Mouse (Mus musculus) urinary bladder, postnatal 10 days (tissue): ENCODE measurements around the gene Gpr176.

ENCODE experiments used
- DNase-seq: peaks from one replicate; pipeline ENCODE4 v3.0.0; 2022; ENCODE audit warnings: low spot score

Gpr176 gene

DNA sequence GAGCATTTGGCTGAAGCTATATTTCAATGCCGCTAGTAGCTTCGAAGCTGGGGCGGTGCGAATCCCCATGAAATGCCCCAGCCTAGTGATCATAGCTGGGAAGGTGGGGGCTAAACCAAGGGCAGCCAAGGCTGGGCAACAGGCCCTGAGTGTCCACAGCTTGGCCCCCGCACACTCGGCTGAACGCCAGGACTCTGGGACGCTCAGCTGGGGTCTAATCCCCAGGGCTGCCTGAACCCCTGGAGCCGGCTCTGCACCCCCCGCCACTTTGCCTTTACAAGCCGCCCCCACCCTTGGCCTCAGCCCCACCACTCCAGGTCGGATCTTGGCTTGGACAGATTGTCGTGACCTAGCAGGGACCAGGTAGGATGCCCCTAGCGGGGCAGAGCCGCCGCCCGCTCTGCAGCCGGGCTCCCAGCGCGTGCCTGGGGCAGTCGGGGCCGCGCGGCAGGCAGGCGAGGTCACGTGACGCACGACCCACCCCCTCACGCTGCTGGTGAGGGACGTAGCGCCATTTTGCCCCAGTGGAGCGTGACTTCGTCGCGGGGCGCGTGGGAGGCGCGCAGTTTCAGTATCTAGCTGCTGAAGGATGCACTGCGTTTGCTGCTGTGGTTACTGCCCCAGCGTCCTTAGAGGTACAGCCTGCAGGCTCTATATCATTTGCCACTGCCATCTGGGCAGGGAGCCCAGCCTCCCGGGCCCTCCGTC is 507 bp upstream of the Gpr176 start:
- DNase-seq, result no peak

DNA sequence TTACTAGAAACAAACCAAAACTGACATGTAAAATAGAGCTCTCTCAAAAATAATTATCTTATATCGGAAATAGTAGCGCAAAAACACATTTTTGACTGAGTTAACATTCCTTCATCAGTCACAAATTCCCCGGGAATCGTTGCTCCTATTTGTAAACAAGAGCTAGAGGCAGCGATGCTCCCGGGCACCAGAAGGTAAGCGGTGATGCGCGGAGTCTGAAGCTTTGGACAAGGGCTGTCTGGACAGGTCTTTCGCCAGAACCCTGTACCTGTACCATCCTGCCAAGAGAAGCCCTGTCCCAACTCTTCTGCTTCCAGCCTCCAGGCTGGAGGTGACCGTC is 688 bp downstream of the Gpr176 start:
- DNase-seq, result no peak

- no peak for DNase-seq
Measured at GRCm38 (mm10) chr2:118371841-118372240, 1.4 kb downstream of the Gpr176 start.

GRCm38 (mm10) chr2:118355138-118355719 is 18.0 kb downstream of the Gpr176 start:
- DNase-seq, result no peak

GRCm38 (mm10) chr2:118353916-118354403 is 19.3 kb downstream of the Gpr176 start:
- no peak for DNase-seq

DNA sequence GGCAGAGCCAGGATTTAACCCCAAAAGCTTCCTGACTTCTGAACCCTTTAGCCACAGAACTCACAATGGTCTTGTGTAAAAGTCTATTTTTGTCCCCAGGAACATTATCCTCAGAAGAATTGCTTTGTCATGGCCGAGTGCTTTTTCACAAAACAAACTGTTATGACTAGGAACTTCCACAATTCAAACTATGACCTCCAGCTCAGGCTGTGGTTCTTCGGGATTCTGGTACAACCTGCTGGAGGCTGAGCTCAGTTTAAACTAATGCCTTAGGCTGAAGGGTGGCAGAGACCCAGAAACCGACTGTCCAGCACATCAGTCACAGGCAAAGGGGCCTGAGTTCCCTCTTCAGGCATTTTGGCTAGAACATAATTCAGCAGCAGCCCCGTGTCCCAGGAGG is 19.7 kb downstream of the Gpr176 start:
- no peak for DNase-seq

DNA sequence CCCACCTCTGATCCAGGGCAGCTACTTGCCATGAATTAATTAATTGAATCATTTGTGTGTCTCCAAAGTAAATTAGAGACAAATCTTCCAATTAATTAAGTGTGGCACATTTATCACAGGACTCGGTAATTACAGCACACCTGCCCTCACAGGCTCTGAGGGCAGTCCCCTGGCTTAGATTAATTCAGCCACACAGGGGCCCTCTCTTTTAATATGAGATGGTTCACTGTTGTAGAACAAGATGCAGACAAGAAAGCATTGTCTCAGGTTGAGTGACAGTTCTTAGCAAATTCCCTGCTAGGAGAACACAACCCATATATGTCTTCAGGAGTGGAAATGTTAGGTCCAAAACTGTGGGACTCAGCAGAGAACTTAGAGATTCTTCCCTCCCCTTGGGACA is 27.7 kb downstream of the Gpr176 start:
- DNase-seq, result no peak

DNA sequence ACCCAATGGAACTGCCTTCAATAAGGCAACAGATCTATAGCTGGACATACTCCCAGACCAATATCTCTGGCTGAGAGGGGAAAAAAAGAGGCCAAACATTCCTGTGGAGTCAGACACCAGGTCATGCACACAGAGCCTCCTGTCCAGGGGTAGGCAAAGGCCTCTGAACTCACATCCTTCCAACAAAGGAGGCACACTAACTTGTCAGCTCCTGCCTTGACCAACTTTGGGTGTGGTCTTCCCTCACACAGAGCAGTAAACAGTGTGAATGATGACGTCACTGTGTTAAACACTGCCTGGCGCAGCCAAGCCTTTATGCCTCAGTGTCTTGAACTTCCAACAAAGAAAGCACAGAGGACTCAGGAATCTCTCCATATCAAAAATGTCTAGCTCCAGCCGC is 29.3 kb downstream of the Gpr176 start:
- DNase-seq, result no peak

DNA sequence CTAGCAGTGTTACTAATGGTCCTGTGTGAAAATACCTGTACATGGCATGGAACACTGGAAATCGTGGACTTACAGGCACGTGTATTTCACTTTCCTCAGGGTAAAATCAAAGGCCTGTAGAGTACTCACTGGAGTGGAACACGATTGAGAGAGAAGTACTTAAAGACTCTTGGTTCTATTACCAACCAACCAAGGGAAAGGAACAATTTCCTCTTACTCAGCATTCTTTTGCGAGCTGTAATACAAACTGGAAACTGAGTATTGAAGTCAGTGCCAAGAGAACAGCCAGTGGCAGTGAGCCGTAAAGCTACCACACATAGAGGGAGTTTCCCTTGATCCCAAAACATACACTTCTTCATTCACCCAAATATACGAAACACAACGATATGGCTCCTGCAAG is 31.9 kb downstream of the Gpr176 start:
- DNase-seq, result no peak

GRCm38 (mm10) chr2:118336084-118336483 is 37.1 kb downstream of the Gpr176 start:
- DNase-seq, result no peak

DNA sequence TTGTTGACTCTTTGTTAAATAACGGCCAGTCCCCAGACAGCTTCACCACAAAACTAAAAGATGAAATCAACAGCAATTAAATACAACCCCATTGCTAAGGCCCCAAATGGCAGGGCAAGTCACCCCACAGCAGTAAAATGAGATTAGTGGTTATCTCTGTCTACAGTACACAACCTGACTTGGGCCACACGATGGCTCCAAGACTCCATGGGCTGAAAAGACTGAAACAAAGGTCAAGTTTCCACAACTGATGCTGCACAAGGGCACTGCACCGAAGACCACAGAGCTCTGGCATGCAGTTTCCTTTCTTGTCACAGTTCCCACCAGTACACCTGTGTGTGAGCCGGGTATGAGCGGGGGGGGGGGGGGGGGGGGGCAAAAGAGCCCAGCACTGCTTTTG is 50.6 kb downstream of the Gpr176 start:
- no peak for DNase-seq

- DNase-seq, result no peak
Measured at GRCm38 (mm10) chr2:118321804-118322203, 51.4 kb downstream of the Gpr176 start.

DNA sequence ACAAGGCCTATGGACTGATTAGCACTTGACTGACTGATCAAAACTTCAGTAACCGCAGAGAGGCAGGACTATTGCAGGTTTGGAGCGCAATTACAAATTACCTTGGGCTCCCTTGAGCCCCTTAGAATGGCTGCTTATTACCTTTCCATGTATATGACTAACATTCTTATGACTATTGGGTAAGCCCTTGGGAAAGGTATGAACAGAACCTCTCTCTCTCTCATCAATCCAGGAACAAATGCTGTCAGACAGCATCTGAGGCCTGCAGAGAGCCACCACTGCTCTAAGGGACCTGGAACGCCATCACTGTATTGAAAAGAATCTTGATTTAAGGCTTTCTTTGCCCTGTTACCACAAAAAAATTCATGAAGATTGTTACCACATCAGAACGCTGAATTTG is 52.1 kb downstream of the Gpr176 start:
- no peak for DNase-seq

DNA sequence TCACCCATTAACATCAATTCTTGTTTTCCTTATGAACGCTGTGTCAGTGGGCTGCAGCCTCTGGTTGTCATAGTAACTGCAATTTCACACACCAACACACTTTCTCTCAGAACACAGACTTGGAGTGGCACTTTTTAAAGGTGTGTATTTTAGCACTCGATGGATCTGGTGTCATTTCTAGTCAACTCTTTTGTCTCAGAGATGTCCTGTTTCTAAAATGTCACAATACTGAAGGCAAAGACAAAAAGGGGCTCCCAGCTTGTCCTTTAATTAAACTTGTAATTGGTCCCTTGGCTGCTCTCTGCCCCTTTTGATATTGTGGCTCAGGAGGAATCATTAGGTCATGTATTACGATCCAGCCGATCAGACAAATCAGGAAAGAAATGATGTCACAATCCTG is 52.7 kb downstream of the Gpr176 start:
- DNase-seq, result no peak

DNA sequence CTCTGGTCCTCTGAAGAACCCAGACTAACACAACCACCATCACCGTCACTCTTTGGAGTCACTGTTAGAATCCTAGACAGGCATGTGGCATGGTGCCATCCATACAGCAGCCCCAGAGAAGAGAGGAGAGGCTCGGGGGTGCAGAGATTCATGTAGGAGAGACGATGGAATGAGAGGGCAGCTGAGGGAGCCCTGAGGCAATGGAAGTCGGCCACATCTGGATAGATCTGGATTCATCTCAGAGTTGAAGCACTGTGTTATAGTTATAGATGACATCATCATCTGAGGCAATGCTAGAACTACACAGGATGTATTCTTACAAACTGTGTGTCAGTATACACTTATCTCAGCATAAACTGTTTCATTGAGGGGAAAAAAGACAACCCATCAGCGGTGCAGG is 54.0 kb downstream of the Gpr176 start:
- no peak for DNase-seq

- DNase-seq, result no peak
Measured at GRCm38 (mm10) chr2:118316939-118317338, 56.3 kb downstream of the Gpr176 start.

DNA sequence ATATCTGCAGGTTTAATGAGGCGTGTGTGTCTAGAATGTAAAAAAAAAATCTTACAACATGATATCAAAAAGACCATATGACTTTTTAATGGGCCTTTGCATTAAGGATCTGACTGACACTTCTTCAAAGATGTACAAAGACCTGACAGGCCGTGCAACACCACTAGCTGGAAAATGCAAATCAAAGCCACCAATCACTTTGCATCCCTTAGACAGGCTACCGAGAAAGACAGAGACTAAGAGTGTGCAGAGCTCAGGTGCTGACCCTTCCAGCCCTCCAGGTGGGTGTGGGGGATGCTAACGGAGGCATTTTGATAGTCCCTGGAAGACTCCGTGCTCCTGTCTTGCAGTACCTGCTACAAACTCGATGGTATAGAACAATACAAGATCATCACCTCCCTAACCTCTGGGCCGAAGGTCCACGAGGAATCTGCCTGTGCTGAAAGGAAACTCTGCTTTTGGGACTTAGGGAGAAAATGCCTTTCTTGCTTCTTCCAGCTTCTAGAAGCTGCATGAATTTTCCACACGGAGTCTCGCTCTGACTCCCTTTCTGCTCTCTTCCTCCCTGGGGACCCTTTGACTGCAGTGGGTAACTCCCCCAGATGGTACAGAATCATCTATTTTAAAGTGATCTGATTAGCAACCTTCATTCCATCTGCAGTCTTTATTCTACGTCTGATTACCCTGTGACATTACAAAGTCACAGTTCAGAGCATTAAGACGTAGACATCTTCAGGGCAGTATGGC is 57.4 kb downstream of the Gpr176 start:
- no peak for DNase-seq

DNA sequence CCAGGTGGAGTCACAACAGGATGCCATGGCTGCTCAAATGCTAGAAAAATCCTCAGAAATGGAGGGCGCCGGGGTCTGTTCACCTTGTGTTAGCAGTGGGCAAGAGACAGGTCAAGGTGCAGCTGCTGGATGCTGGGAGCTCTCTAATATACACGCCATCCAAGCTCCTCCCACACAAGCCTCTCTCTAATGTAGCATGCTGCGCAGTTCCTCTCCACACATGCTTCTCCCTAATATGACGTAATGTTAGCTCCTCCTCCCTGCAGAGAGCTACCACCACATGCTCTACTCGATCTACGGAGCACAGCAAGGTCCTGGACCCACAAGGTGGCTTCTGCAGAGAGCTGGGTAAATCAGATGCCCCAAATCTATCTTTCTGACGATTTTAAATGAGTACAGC is 65.7 kb downstream of the Gpr176 start:
- DNase-seq, result no peak

DNA sequence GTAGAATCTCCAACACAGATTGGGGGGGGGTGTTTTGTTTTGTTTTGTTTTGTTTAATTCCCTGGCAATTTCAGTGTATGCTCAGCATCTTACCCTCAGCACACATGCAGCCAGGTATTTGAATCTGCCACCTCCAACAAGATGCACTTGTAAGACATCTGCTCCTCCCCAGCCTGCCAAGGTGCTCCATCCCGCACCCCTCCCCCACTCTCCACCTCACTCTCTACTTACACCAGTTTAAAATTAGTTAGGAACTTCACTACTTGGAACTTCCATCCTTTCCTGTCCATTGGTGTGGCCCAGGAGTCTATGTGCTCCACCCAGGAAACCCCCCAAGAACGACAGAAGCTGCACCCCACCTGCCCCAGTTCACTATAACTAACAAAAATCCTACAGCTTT is 66.3 kb downstream of the Gpr176 start:
- DNase-seq, result no peak

- DNase-seq, result no peak
Measured at GRCm38 (mm10) chr2:118306522-118306895, 66.7 kb downstream of the Gpr176 start.

DNA sequence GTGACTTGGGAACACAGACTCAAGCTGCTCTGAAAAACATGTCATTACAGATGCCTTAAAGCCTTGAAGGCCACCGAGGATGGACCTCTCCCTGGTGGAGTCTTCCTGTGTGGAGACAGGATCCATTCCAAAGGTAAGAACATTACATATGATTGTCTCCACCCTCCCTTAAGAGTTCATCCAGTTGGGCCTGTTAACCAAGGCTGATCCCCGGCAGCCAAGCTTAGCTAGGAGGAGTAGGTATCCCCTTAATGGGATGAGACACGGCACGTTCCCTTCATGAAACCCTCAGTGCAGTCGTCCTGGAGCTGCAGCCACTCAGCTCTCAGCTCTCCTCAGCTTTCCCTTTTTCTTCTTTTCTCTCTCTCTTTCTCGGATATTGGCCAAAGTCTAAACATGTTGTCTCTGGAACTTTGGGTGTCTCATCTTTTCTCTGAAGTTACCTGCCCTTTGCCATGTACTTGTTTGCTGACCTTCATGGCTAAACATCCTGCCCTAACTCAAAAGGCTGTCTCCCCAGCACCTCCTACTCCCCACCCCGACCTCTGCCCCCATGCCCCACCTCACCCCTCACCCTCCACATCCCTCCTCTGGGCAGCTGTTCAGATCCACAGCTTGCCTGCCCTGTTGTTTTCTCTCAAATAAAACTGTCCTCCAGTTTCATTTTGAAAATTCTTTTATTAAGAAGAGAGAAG is 67.2 kb downstream of the Gpr176 start:
- DNase-seq, result no peak

DNA sequence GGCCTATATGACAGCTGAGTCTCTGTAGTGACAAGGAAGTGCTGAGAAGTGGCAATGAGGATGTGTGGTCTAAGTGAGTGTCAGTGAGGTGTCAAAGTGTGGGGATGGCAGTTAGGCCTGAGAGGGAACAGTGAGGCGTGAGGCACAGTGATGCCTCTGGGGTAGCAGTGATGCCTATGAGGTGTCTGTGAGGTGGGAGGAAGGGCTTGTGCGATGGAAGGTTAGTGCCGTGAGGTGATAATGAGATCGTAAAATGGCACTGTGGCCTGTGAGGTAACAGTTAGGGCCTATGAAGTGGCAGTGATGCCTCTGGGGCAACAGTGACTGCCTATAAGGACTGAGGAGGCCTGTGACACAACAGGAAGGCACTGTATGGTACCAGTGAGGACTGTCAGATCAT is 69.8 kb downstream of the Gpr176 start:
- DNase-seq, result no peak

DNA sequence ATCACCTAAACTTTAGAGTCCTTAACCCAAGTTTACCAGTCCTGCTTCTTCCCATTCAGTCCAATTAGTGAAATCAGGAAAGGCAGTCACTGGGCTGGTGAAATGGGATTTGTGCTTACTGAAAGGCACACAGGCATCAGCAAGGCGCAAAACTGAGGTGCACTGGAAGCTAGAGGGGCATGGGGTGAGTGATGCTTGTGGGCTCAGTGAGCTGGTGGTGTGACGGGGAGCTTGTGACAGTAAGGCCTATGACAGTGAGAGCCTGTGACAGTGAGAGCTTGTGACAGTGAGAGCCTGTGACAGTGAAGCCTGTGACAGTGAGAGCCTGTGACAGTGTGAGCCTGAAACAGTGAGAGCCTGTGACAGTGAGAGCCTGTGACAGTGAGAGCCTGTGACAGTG is 71.6 kb downstream of the Gpr176 start:
- DNase-seq, result no peak
